Mouse (Mus musculus): Measurements from ENCODE around the gene Ush1g.

The Ush1g gene

DNA sequence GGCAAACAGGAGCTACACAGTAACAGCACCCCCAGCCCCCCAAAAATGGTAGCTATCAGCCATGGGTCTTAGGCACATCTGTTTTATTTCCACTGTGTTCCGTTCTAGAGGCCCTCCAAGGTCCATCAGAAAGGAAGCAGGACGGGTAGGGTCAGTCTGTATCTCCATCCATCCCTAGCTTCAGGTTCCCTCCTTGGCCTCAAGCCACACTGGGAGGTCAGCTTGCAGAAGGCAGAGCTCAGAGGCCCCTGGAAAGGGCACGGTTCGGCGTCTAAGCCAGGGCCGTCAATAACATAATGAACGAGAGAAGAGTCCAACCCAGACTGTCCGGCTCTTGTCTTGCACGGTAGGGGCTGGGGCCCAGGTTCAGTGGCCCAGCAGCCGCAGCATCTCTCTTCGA lies 53.9 kb downstream of the Ush1g start:
- no peak for DNase-seq

DNA sequence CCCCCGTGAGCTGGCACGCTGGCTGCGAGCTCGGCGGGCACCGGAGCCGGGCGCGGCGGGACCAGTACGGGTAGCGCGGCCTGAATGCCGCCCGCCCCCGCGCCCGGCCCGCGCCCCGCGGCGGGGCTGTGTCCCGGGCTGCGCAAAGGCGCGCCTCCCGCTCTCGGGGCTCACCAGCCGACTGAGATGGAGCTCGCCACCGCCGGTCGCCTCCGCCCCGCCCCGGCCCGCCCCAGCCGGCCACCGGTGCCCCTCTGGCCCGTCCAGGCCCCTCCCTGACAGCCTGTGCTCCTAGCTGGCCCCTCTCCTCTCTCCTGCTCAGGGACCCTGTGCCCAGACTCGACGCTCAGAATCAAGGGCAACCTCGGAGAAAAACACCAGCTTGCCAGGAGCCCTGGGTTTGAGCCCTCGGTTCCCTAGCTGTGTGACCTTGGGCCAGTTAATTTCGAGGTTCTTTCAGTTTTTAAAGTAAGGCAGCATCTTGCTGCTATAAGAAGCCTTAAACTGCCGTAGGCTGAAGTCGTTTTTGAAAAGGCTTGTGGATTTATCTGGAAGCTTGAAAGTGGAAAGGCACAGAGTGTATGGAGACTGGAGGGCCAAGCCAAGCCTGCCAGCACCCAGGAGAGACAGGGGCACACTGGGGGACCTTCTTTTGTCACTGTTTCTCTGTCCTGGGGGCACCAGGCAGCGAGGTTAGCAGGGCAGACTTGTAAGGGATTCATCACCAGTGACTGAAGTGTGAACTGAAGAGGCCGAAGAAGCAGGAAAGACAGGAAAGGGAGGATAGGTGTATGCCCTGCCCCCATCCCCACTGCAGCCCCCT lies 54.6 kb downstream of the Ush1g start, which contains the start of gene Grin2c:
TSS of gene Grin2c (minus strand) at position 183 of the 823 bp plus-strand sequence.
- DNase-seq = no peak

DNA sequence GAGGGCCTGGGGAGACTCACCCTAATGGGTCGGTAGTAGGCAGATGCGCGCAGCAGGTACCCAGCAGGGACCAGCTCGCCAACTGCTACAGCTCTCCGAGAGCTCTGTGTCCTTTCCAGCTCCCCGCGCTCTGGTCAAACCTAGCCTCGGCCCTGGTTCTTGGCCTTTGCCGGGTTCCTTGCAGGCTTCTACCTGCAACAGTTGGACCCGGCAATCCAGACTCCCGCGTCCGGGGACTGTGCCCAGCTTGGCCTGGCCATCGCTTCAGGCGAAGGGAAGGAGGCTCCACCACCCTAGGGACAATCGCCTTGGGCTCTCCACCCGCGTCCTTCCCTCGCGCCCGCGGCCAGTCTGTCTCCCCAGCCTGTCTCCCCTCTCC lies 55.5 kb downstream of the Ush1g start:
- no peak for DNase-seq

DNA sequence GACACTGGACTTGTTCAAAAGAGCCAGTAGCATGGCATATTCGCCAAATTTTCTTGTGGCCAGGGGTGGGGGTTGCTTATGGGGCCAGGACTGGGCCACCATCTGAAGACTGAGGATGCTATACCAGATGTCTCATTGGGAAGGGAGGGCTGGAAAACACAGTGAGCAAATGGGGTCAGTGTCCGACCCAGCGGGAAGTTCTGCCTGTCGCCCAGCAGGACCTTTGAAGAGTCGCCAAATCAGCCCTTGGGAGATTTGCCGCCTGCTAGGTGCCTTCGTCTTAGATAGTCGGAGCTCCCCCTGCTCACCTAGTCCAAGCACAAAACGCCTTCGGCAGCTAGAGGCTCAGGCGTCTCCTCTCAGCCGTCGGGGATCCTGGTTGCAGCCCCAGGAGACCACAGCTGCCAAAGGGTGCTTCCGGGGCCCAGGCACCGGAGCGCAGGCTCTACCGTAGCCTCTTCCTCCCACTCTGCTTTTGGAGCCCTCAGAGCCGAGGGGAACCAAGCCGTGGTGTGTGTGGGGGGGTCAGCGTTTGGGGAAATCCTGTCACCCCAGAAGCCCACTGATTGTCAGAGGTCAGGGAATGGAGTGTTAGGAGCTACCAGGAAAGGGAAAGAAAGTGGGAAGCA lies 56.0 kb downstream of the Ush1g start:
- no peak for DNase-seq

All from right cerebral cortex, postnatal 14 days (tissue).